Mouse (Mus musculus): Measurements from ENCODE around the gene 4930550C14Rik.

Gene 4930550C14Rik

GRCm38 (mm10) chr9:53402291-53402711, at the start of gene 4930550C14Rik:
Gene 4930550C14Rik, plus strand, starts transcription at chr9:53402325.
- DNase-seq (ENCODE audit: low spot score in 2 of 2): peak in 1 of 2 experiments; percentile 15

- DNase-seq (ENCODE audit: low spot score in 2 of 2): no peak
Measured at GRCm38 (mm10) chr9:53353161-53353560, 49.0 kb upstream of the 4930550C14Rik start.

- peak; percentile 61 to 67 for DNase-seq (ENCODE audit: low spot score in 2 of 2)
Measured at GRCm38 (mm10) chr9:53356219-53357155, 45.6 kb upstream of the 4930550C14Rik start.

GRCm38 (mm10) chr9:53371339-53371738, 30.8 kb upstream of the 4930550C14Rik start:
- DNase-seq (ENCODE audit: low spot score in 2 of 2): no peak

GRCm38 (mm10) chr9:53375907-53376306, 26.2 kb upstream of the 4930550C14Rik start:
- DNase-seq (ENCODE audit: low spot score in 2 of 2): peak; percentile 36 to 48

GRCm38 (mm10) chr9:53376820-53377219, 25.3 kb upstream of the 4930550C14Rik start:
- DNase-seq (ENCODE audit: low spot score in 2 of 2): no peak

- DNase-seq (ENCODE audit: low spot score in 2 of 2): no peak
Measured at GRCm38 (mm10) chr9:53377597-53377996, 24.5 kb upstream of the 4930550C14Rik start.

GRCm38 (mm10) chr9:53378171-53378570, 24.0 kb upstream of the 4930550C14Rik start:
- DNase-seq (ENCODE audit: low spot score in 2 of 2): no peak

GRCm38 (mm10) chr9:53380595-53380994, 21.5 kb upstream of the 4930550C14Rik start:
- DNase-seq (ENCODE audit: low spot score in 2 of 2): no peak

GRCm38 (mm10) chr9:53381113-53381615, 21.0 kb upstream of the 4930550C14Rik start:
- no peak for DNase-seq (ENCODE audit: low spot score in 2 of 2)

GRCm38 (mm10) chr9:53383951-53384866, 17.9 kb upstream of the 4930550C14Rik start, which contains the start of gene Kdelc2:
Gene Kdelc2, plus strand, starts transcription at chr9:53384025.
- DNase-seq (ENCODE audit: low spot score in 2 of 2): peak; percentile 77 to 82

GRCm38 (mm10) chr9:53384873-53385272, 17.3 kb upstream of the 4930550C14Rik start:
- DNase-seq (ENCODE audit: low spot score in 2 of 2): no peak

- no peak for DNase-seq (ENCODE audit: low spot score in 2 of 2)
Measured at GRCm38 (mm10) chr9:53387431-53387830, 14.7 kb upstream of the 4930550C14Rik start.

GRCm38 (mm10) chr9:53389109-53389508, 13.0 kb upstream of the 4930550C14Rik start:
- no peak for DNase-seq (ENCODE audit: low spot score in 2 of 2)

GRCm38 (mm10) chr9:53390136-53390535, 12.0 kb upstream of the 4930550C14Rik start:
- DNase-seq (ENCODE audit: low spot score in 2 of 2): no peak

GRCm38 (mm10) chr9:53397685-53398387, 4.3 kb upstream of the 4930550C14Rik start:
- no peak for DNase-seq (ENCODE audit: low spot score in 2 of 2)

GRCm38 (mm10) chr9:53398388-53398700, 3.8 kb upstream of the 4930550C14Rik start:
- peak in 1 of 2 experiments; percentile 49 for DNase-seq (ENCODE audit: low spot score in 2 of 2)

GRCm38 (mm10) chr9:53399537-53399936, 2.6 kb upstream of the 4930550C14Rik start:
- no peak for DNase-seq (ENCODE audit: low spot score in 2 of 2)

GRCm38 (mm10) chr9:53400696-53401095, 1.4 kb upstream of the 4930550C14Rik start:
- DNase-seq (ENCODE audit: low spot score in 2 of 2): no peak

GRCm38 (mm10) chr9:53401146-53401545, 979 bp upstream of the 4930550C14Rik start:
- DNase-seq (ENCODE audit: low spot score in 2 of 2): no peak

- DNase-seq (ENCODE audit: low spot score in 2 of 2): no peak
Measured at GRCm38 (mm10) chr9:53402991-53403390, 866 bp downstream of the 4930550C14Rik start.

Data from urinary bladder, postnatal 36 days (tissue).